In the genomic region with DNA sequence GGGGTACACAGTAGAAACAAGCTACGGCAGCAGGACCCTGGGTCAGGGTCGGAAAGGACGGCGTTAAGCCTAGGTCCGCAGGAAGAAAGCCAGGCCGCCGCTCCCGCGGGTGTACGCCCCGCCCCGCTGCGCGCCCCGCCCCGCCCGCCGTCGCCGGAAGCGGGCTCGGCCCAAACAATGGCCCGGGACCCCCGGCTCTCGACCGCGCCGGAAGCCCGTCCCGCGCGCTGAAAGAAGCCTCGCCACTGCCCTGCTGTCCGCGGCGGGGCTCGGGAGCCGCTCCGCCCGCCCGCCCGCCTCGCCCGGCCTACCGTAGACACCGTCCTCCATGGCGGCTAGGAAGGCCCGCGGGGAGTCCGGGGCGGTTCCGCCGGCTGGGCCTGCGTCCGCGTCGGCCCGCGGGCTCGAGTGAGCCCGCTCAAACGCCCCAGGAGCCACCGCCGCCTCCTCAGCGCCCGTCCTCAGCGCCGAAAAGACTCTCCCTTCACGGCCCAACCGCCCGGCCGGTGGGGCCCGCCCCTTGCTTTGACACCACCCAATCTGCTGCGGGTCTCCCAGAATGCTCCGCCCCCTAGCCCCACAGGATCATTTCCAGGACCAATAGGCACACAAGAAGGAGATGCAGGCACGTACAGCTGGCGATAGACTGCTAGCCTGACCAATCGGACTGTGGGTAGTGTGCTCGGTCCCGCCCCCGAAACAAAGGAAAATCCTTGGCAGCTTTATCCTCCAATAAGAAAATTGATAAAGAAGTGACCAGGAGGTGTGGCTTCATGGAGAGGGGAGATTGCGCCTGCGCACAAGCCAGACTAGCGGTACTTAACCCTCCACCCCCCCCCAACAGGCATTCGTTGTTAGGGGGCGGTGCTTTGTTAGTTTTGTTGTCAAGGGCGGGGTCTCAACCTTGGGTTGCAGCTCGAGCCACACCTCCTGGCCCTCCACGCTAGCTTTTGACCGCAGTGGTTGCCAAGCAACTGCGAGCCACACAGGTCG, we compare ENCODE assay signal across 8 mouse cellular contexts. TPM values are rescaled to one million over a fixed set of nuclear protein-coding genes. Genes with fewer than 3 reads are reported as not detected.
DNase-seq lines count a peak whose midpoint lies in the region; ATAC-seq lines count a peak whose summit lies in the region.

TSS of gene Cyth2 (minus strand) at position 795 of the 993 bp plus-strand sequence.

- H3K4me2 ChIP-seq in forebrain, embryonic 14.5 days (ENCODE audit: low read length) = peak within 1 kb of the TSS; percentile 94
- H3K4me2 ChIP-seq in neural tube, embryonic 15.5 days = peak within 1 kb of the TSS; percentile 80

- H3K27ac ChIP-seq in forebrain, embryonic 14.5 days (ENCODE audit: low read depth, low read length) = peak within 1 kb of the TSS; percentile 100
- H3K27ac ChIP-seq in neural tube, embryonic 15.5 days (replicated peaks) = peak within 1 kb of the TSS; percentile 100

- H3K4me1 ChIP-seq in forebrain, embryonic 14.5 days (ENCODE audit: control insufficient read depth, insufficient read depth, low read length) = peaks cover 21% of the 10 kb centered on the region
- peaks cover 39% of the 10 kb centered on the region for H3K4me1 ChIP-seq in neural tube, embryonic 15.5 days

- no peaks in the 10 kb centered on the region for H3K27me3 ChIP-seq in forebrain, embryonic 14.5 days (replicated peaks; ENCODE audit: control insufficient read depth, insufficient read depth, low read length)
- no peaks in the 10 kb centered on the region for H3K27me3 ChIP-seq in neural tube, embryonic 15.5 days (replicated peaks)

- peak; percentile 99 for ATAC-seq in forebrain, embryonic 14.5 days
- ATAC-seq in neural tube, embryonic 15.5 days (ENCODE audit: low FRiP score) = peak; percentile 99

- H3K36me3 ChIP-seq in forebrain, embryonic 14.5 days (ENCODE audit: control insufficient read depth, insufficient read depth, low read length) = peaks cover 38% of the 10 kb centered on the region
- H3K36me3 ChIP-seq in neural tube, embryonic 15.5 days = peaks cover 35% of the 10 kb centered on the region

- intact Hi-C loops in heart, postnatal 14 days (cut with DNase I) = loop anchor here (2.0 to 5.0 kb wide), 2 partner anchors 17 to 108 kb away; partner anchors contain the start of genes Ccdc114, Emp3 and Grwd1

- peak within 1 kb of the TSS; percentile 100 for H3K9ac ChIP-seq in forebrain, embryonic 14.5 days (ENCODE audit: low read length)
- H3K9ac ChIP-seq in neural tube, embryonic 15.5 days (replicated peaks) = peak within 1 kb of the TSS; percentile 100

- DNase-seq in ES-CJ7 (ENCODE audit: low read depth, low spot score) = peak; percentile 100
- peak; percentile 100 for DNase-seq in cerebellum, adult 11 months
- peak; percentile 100 for DNase-seq in forebrain, embryonic 14.5 days (ENCODE audit: low spot score)
- DNase-seq in heart, postnatal 14 days = peak; percentile 99
- DNase-seq in layer of hippocampus, adult 11-12 months (ENCODE audit: low spot score) = peak; percentile 100
- DNase-seq in lung, adult 18-20 months = peak; percentile 100
- peak; percentile 100 for DNase-seq in testis, postnatal 14 days (ENCODE audit: low spot score)

- whole genome bisulfite sequencing in forebrain, embryonic 14.5 days = under 1% methylated on average over 80 of the region's 92 CpGs
- WGBS in neural tube, embryonic 15.5 days = under 1% methylated on average over 65 of the region's 92 CpGs

- peak within 1 kb of the TSS; percentile 92 for H3K4me3 ChIP-seq in forebrain, embryonic 14.5 days (ENCODE audit: low read depth, low read length)
- H3K4me3 ChIP-seq in neural tube, embryonic 15.5 days (replicated peaks) = peak within 1 kb of the TSS; percentile 93

- no peaks in the 10 kb centered on the region for H3K9me3 ChIP-seq in forebrain, embryonic 14.5 days (replicated peaks; ENCODE audit: control insufficient read depth, low read length)
- no peaks in the 10 kb centered on the region for H3K9me3 ChIP-seq in neural tube, embryonic 15.5 days (replicated peaks)

RNA-seq across cellular contexts. Expression of gene Cyth2, which starts in this region (rescaled TPM):
- 286 TPM in 2 replicates for polyA plus RNA-seq in forebrain, embryonic 14.5 days (2014; fragmentation: Nextera tagmentation; extraction: Ambion mirVana)
- 10 to 100 TPM; 73.9 to 77.1 TPM for total RNA-seq in heart, postnatal 14 days (2021)
- 211 and 253 TPM in 2 replicates for polyA plus RNA-seq in neural tube, embryonic 15.5 days (2015; fragmentation: Nextera tagmentation; extraction: Ambion mirVana)

Comparison
In these comparisons a context has a peak if more than half of its experiments do, and no peak if none do; other contexts are left out.
1. Peak in every context shown above with its lines: DNase-seq, ATAC-seq, H3K4me3 ChIP-seq and H3K27ac ChIP-seq.